9 mouse cellular contexts compared by ENCODE assay signal in the genomic region with DNA sequence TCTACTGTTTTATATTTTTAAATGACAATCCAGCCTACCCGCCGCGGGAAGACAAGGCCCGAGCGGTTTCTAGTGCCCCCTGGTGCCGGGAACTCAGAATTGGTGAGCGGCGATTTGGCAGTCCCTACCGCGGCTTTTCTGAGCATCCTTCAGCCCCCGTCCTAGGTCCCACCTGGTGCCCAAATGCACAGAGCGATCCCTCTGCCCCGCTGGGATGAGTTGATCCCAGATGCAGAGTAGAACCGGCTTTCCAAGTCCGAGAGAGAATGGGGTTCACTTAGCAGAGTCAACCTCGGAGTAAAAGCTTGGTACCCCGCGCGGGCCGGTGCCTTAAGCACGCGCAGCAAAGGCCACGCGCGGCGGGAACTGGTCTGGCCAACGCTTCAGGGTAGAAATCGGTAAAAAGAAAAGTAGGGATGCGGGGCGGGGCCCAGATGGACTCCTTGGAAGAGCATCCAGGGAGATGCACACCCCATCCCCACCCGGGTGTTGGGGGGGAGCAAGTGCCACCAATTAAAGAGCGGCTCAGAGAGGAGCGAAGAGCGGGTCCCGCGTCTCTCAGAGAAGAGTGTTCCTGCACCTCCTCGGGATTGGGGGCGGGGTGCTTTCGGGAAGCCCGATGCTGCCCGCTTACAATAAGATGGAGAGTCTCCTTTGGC. TPM values are rescaled to one million over a fixed set of nuclear protein-coding genes. Genes with fewer than 3 reads are reported as not detected.
DNase-seq lines count a peak whose midpoint lies in the region; ATAC-seq and TF ChIP-seq lines count a peak whose summit lies in the region.
"Had no signal": no experiment of that assay in that cellular context is flagged by ENCODE, and none has a peak within 500 bp of the region (broad histone marks: within the 10 kb centered on the region; RNA-seq: fewer than 3 reads in every experiment).

No protein-coding gene starts in this region.

- H3K36me3 ChIP-seq in forebrain, embryonic 14.5 days (ENCODE audit: control insufficient read depth, insufficient read depth, low read length) = no peaks in the 10 kb centered on the region
- H3K36me3 ChIP-seq in heart, postnatal 0 days (replicated peaks; ENCODE audit: control insufficient read depth, insufficient read depth, low read length) = no peaks in the 10 kb centered on the region
- no peaks in the 10 kb centered on the region for H3K36me3 ChIP-seq in lung, embryonic 16.5 days (ENCODE audit: control insufficient read depth, insufficient read depth, low read length)

- WGBS in forebrain, embryonic 14.5 days = under 1% methylated on average over 41 of the region's 41 CpGs
- 1% methylated on average over 41 of the region's 41 CpGs for WGBS in heart, postnatal 0 days
- WGBS in lung, embryonic 16.5 days = 1% methylated on average over 41 of the region's 41 CpGs

- H3K4me3 ChIP-seq in forebrain, embryonic 14.5 days (ENCODE audit: low read depth, low read length) = peak overlapping the region; percentile 33
- peak overlapping the region; percentile 54 for H3K4me3 ChIP-seq in heart, postnatal 0 days (ENCODE audit: low read depth, low read length)
- H3K4me3 ChIP-seq in lung, embryonic 16.5 days (ENCODE audit: low read length) = peak overlapping the region; percentile 53

- H3K9ac ChIP-seq in forebrain, embryonic 14.5 days (ENCODE audit: low read length) = peak overlapping the region; percentile 48
- no peak overlapping the region for H3K9ac ChIP-seq in heart, postnatal 0 days (replicated peaks; ENCODE audit: low read depth, low read length)
- H3K9ac ChIP-seq in lung, embryonic 16.5 days (ENCODE audit: low read length) = no peak overlapping the region

- H3K9me3 ChIP-seq in forebrain, embryonic 14.5 days (replicated peaks; ENCODE audit: control insufficient read depth, low read length) = no peaks in the 10 kb centered on the region
- no peaks in the 10 kb centered on the region for H3K9me3 ChIP-seq in heart, postnatal 0 days (replicated peaks; ENCODE audit: control insufficient read depth, low read length)
- no peaks in the 10 kb centered on the region for H3K9me3 ChIP-seq in lung, embryonic 16.5 days (ENCODE audit: control insufficient read depth, low read length)

- peak; percentile 93 for DNase-seq in NIH3T3 (ENCODE audit: low read depth)
- DNase-seq in cerebellum, adult 11 months = peak; percentile 39
- peak; percentile 81 for DNase-seq in forebrain, embryonic 14.5 days (ENCODE audit: low spot score)
- peak; percentile 61 for DNase-seq in heart, postnatal 0 days (ENCODE audit: low spot score)
- DNase-seq in layer of hippocampus, adult 8-10 months (ENCODE audit: low spot score in 2 of 2) = peak; percentile 36 to 72
- peak; percentile 29 for DNase-seq in retina, postnatal 7 days (ENCODE audit: low read depth, low spot score)

- peak overlapping the region; percentile 62 for H3K4me2 ChIP-seq in forebrain, embryonic 14.5 days (ENCODE audit: low read length)
- peak overlapping the region; percentile 84 for H3K4me2 ChIP-seq in heart, postnatal 0 days (ENCODE audit: low read depth, low read length)
- H3K4me2 ChIP-seq in lung, embryonic 16.5 days (ENCODE audit: low read depth, low read length) = peak overlapping the region; percentile 94

- H3K4me1 ChIP-seq in forebrain, embryonic 14.5 days (ENCODE audit: control insufficient read depth, insufficient read depth, low read length) = peaks cover 8% of the 10 kb centered on the region
- H3K4me1 ChIP-seq in heart, postnatal 0 days (ENCODE audit: control insufficient read depth, insufficient read depth) = 0 out of 2 replicates have a peak, but pooled peaks cover 12% of the 10 kb centered on the region
- H3K4me1 ChIP-seq in lung, embryonic 16.5 days (replicated peaks; ENCODE audit: control insufficient read depth, insufficient read depth, low read length) = peaks cover 36% of the 10 kb centered on the region

- TF ChIP-seq CTCF in heart, postnatal 0 days (IDR thresholded peaks at IDR 0.05; ENCODE audit: low read depth) = peak; percentile 69

- peak; percentile 70 for ATAC-seq in forebrain, embryonic 14.5 days
- ATAC-seq in heart, postnatal 0 days (ENCODE audit: insufficient read depth, low read depth) = 0 out of 2 replicates have a peak, but pooled peaks have one; percentile 12
- ATAC-seq in lung, embryonic 16.5 days (ENCODE audit: low read depth) = 0 out of 2 replicates have a peak, but pooled peaks have one; percentile 18
- no peak for ATAC-seq in monocyte, adult 5-6 weeks (replicated peaks; ENCODE audit: insufficient number of reproducible peaks, low FRiP score, low TSS enrichment, poor library complexity, severe bottlenecking)

- H3K27me3 ChIP-seq in forebrain, embryonic 14.5 days (replicated peaks; ENCODE audit: control insufficient read depth, insufficient read depth, low read length) = peaks cover 93% of the 10 kb centered on the region
- H3K27me3 ChIP-seq in heart, postnatal 0 days (ENCODE audit: control insufficient read depth, insufficient read depth, low read length) = peaks cover 97% of the 10 kb centered on the region
- peaks cover 96% of the 10 kb centered on the region for H3K27me3 ChIP-seq in lung, embryonic 16.5 days (ENCODE audit: control insufficient read depth, insufficient read depth, low read depth, low read length)

- no peak for TF ChIP-seq EP300 in heart, postnatal 0 days (IDR thresholded peaks at IDR 0.05; ENCODE audit: low read depth)

- no peak overlapping the region for H3K27ac ChIP-seq in forebrain, embryonic 14.5 days (ENCODE audit: low read depth, low read length)
- H3K27ac ChIP-seq in heart, postnatal 0 days (ENCODE audit: low read depth) = no peak overlapping the region
- no peak overlapping the region for H3K27ac ChIP-seq in lung, embryonic 16.5 days (ENCODE audit: low read length)
- H3K27ac ChIP-seq: macrophage had no signal

RNA-seq across cellular contexts. Expression of a gene that starts 2.4 kb away (rescaled TPM):
- polyA plus RNA-seq in forebrain, embryonic 14.5 days (2014; fragmentation: Nextera tagmentation; extraction: Ambion mirVana) = 0.04 TPM in 1 of 2 replicates, not detected in the other
- total RNA-seq in heart, postnatal 0 days (2014; rRNA removed; ENCODE audit: low replicate concordance) = 0.15 and 0.65 TPM in 2 replicates
- polyA plus RNA-seq in heart, postnatal 0 days (2015; fragmentation: Nextera tagmentation; extraction: Ambion mirVana) = 0.15 and 0.20 TPM in 2 replicates
- under 1 TPM in 3 of 4 experiments, not detected in 1; 0.16 to 0.20 (median 0.16) TPM for total RNA-seq in layer of hippocampus, adult 8-10 months (2022)
- 0.18 TPM in 1 of 2 replicates, not detected in the other for polyA plus RNA-seq in lung, embryonic 16.5 days (2015; fragmentation: Nextera tagmentation; extraction: Ambion mirVana)
- total RNA-seq in monocyte, adult 5-6 weeks (2017) = 0.32 to 0.78 TPM (median 0.57 TPM) in 3 replicates
- polyA plus RNA-seq: macrophage had no signal

Comparison
In these comparisons a context has a peak if more than half of its experiments do, and no peak if none do; other contexts are left out.
1. DNase-seq: peak in every context shown above with its lines; median percentile 93 in NIH3T3; 81 in forebrain, embryonic 14.5 days; 61 in heart, postnatal 0 days; 54 in layer of hippocampus, adult 8-10 months; 39 in cerebellum, adult 11 months; 29 in retina, postnatal 7 days.